Mouse (Mus musculus): ENCODE data around the gene Slc35g3. TPM values are rescaled to one million over a fixed set of nuclear protein-coding genes. Genes with fewer than 3 reads are reported as not detected.

Gene Slc35g3
- polyA plus RNA-seq, 1 experiment from 2014 or later = 0.16 TPM

- H3K4me2 ChIP-seq = peak within 1 kb of the TSS; percentile 74
- peak; percentile 63 for ATAC-seq (replicated peaks; ENCODE audit: insufficient number of reproducible peaks, insufficient read depth, low FRiP score, low read depth)
- peak within 1 kb of the TSS; percentile 95 for H3K27ac ChIP-seq
- H3K4me3 ChIP-seq = peak within 1 kb of the TSS; percentile 96
- peak within 1 kb of the TSS; percentile 98 for H3K9ac ChIP-seq
- peaks cover 34% of the 10 kb centered on the region for H3K4me1 ChIP-seq (replicated peaks)
- no peaks in the 10 kb centered on the region for H3K9me3 ChIP-seq (replicated peaks)
- no peaks in the 10 kb centered on the region for H3K36me3 ChIP-seq
- no peaks in the 10 kb centered on the region for H3K27me3 ChIP-seq
- 16% methylated on average over 40 of the region's 55 CpGs for WGBS
These were observed 3.7 kb upstream of the Slc35g3 start, which contains the start of gene Zbtb4 for GRCm38 (mm10) chr11:69765221-69766125. Gene Zbtb4, plus strand, starts transcription at chr11:69765912.

GRCm38 (mm10) chr11:69763551-69763950 is 1.8 kb upstream of the Slc35g3 start:
- Histone ChIP-seq H3K4me3 (no peak overlapping the region), H3K9me3 (replicated peaks) (no peaks in the 10 kb centered on the region), H3K4me2 (no peak overlapping the region), H3K9ac (no peak overlapping the region), H3K27ac (no peak overlapping the region), H3K27me3 (no peaks in the 10 kb centered on the region), H3K4me1 (replicated peaks) (peaks cover 39% of the 10 kb centered on the region), H3K36me3 (no peaks in the 10 kb centered on the region)
- 64% methylated on average over 7 of the region's 7 CpGs for WGBS
- no peak for ATAC-seq (replicated peaks; ENCODE audit: insufficient number of reproducible peaks, insufficient read depth, low FRiP score, low read depth)

GRCm38 (mm10) chr11:69760901-69761200 is 917 bp downstream of the Slc35g3 start:
- WGBS = 94% methylated on average over 7 of the region's 7 CpGs
- Histone ChIP-seq H3K9ac (no peak overlapping the region), H3K27me3 (no peaks in the 10 kb centered on the region), H3K4me1 (replicated peaks) (peaks cover 34% of the 10 kb centered on the region), H3K9me3 (replicated peaks) (no peaks in the 10 kb centered on the region), H3K36me3 (no peaks in the 10 kb centered on the region), H3K4me2 (no peak overlapping the region), H3K4me3 (no peak overlapping the region), H3K27ac (no peak overlapping the region)
- ATAC-seq (replicated peaks; ENCODE audit: insufficient number of reproducible peaks, insufficient read depth, low FRiP score, low read depth) = no peak

- no peaks in the 10 kb centered on the region for H3K36me3 ChIP-seq
- peak overlapping the region; percentile 77 for H3K4me2 ChIP-seq
- 82% methylated on average over 14 of the region's 14 CpGs for WGBS
- ATAC-seq (replicated peaks; ENCODE audit: insufficient number of reproducible peaks, insufficient read depth, low FRiP score, low read depth) = no peak
- H3K9ac ChIP-seq = 0 out of 2 replicates have a peak overlapping the region, but pooled peaks have one; percentile 5
- no peaks in the 10 kb centered on the region for H3K27me3 ChIP-seq
- peak overlapping the region; percentile 58; the same call in 1 of the 2 replicates for H3K4me3 ChIP-seq
- peaks cover 36% of the 10 kb centered on the region for H3K4me1 ChIP-seq (replicated peaks)
- H3K9me3 ChIP-seq (replicated peaks) = no peaks in the 10 kb centered on the region
- peak overlapping the region; percentile 96 for H3K27ac ChIP-seq
These were observed 1.4 kb downstream of the Slc35g3 start for GRCm38 (mm10) chr11:69760160-69760900.

GRCm38 (mm10) chr11:69758971-69759721 is 2.6 kb downstream of the Slc35g3 start:
- H3K4me3 ChIP-seq = peak overlapping the region; percentile 58
- peaks cover 41% of the 10 kb centered on the region for H3K4me1 ChIP-seq (replicated peaks)
- WGBS = under 1% methylated on average over 37 of the region's 37 CpGs
- no peaks in the 10 kb centered on the region for H3K27me3 ChIP-seq
- peak; percentile 87 for ATAC-seq (replicated peaks; ENCODE audit: insufficient number of reproducible peaks, insufficient read depth, low FRiP score, low read depth)
- H3K36me3 ChIP-seq = no peaks in the 10 kb centered on the region
- H3K4me2 ChIP-seq = peak overlapping the region; percentile 77
- H3K9ac ChIP-seq = peak overlapping the region; percentile 59
- H3K9me3 ChIP-seq (replicated peaks) = no peaks in the 10 kb centered on the region
- H3K27ac ChIP-seq = peak overlapping the region; percentile 96

GRCm38 (mm10) chr11:69758478-69758970 is 3.2 kb downstream of the Slc35g3 start, which contains the start of gene Polr2a:
Gene Polr2a, minus strand, starts transcription at chr11:69758637.
- Histone ChIP-seq H3K27me3 (no peaks in the 10 kb centered on the region), H3K27ac (peak within 1 kb of the TSS; percentile 96), H3K9me3 (replicated peaks) (no peaks in the 10 kb centered on the region), H3K36me3 (no peaks in the 10 kb centered on the region), H3K4me1 (replicated peaks) (peaks cover 43% of the 10 kb centered on the region), H3K4me2 (peak within 1 kb of the TSS; percentile 77), H3K9ac (peak within 1 kb of the TSS; percentile 64), H3K4me3 (peak within 1 kb of the TSS; percentile 58)
- WGBS = under 1% methylated on average over 31 of the region's 36 CpGs
- peak; percentile 95 for ATAC-seq (replicated peaks; ENCODE audit: insufficient number of reproducible peaks, insufficient read depth, low FRiP score, low read depth)

GRCm38 (mm10) chr11:69758090-69758456 is 3.7 kb downstream of the Slc35g3 start:
- Histone ChIP-seq H3K27me3 (no peaks in the 10 kb centered on the region), H3K4me2 (peak overlapping the region; percentile 64), H3K9ac (peak overlapping the region; percentile 64), H3K36me3 (no peaks in the 10 kb centered on the region), H3K4me3 (peak overlapping the region; percentile 58), H3K4me1 (replicated peaks) (peaks cover 43% of the 10 kb centered on the region), H3K27ac (peak overlapping the region; percentile 96), H3K9me3 (replicated peaks) (no peaks in the 10 kb centered on the region)
- under 1% methylated on average over 26 of the region's 26 CpGs for WGBS
- peak; percentile 87 for ATAC-seq (replicated peaks; ENCODE audit: insufficient number of reproducible peaks, insufficient read depth, low FRiP score, low read depth)

- peaks cover 43% of the 10 kb centered on the region for H3K4me1 ChIP-seq (replicated peaks)
- peak overlapping the region; percentile 96 for H3K27ac ChIP-seq
- H3K4me3 ChIP-seq = peak overlapping the region; percentile 58
- H3K4me2 ChIP-seq = peak overlapping the region; percentile 64
- no peaks in the 10 kb centered on the region for H3K27me3 ChIP-seq
- WGBS = 37% methylated on average over 9 of the region's 9 CpGs
- H3K9ac ChIP-seq = peak overlapping the region; percentile 64
- no peak for ATAC-seq (replicated peaks; ENCODE audit: insufficient number of reproducible peaks, insufficient read depth, low FRiP score, low read depth)
- no peaks in the 10 kb centered on the region for H3K9me3 ChIP-seq (replicated peaks)
- H3K36me3 ChIP-seq = no peaks in the 10 kb centered on the region
These were observed 4.3 kb downstream of the Slc35g3 start for GRCm38 (mm10) chr11:69757303-69758089.

- WGBS = 54% methylated on average over 3 of the region's 3 CpGs
- no peak overlapping the region for H3K9ac ChIP-seq
- H3K27ac ChIP-seq = no peak overlapping the region
- no peak overlapping the region for H3K4me3 ChIP-seq
- H3K9me3 ChIP-seq (replicated peaks) = no peaks in the 10 kb centered on the region
- H3K4me1 ChIP-seq (replicated peaks) = peaks cover 42% of the 10 kb centered on the region
- H3K4me2 ChIP-seq = 0 out of 2 replicates have a peak overlapping the region, but pooled peaks have one; percentile 11
- no peaks in the 10 kb centered on the region for H3K27me3 ChIP-seq
- H3K36me3 ChIP-seq = no peaks in the 10 kb centered on the region
- ATAC-seq (replicated peaks; ENCODE audit: insufficient number of reproducible peaks, insufficient read depth, low FRiP score, low read depth) = no peak
These were observed 7.1 kb downstream of the Slc35g3 start for GRCm38 (mm10) chr11:69754701-69755100.

- Histone ChIP-seq H3K9me3 (replicated peaks) (no peaks in the 10 kb centered on the region), H3K4me2 (no peak overlapping the region), H3K9ac (no peak overlapping the region), H3K4me3 (no peak overlapping the region), H3K27me3 (no peaks in the 10 kb centered on the region), H3K36me3 (no peaks in the 10 kb centered on the region), H3K27ac (no peak overlapping the region), H3K4me1 (replicated peaks) (peaks cover 39% of the 10 kb centered on the region)
- WGBS = 80% methylated on average over 5 of the region's 5 CpGs
- no peak for ATAC-seq (replicated peaks; ENCODE audit: insufficient number of reproducible peaks, insufficient read depth, low FRiP score, low read depth)
These were observed 7.5 kb downstream of the Slc35g3 start for GRCm38 (mm10) chr11:69754233-69754632.

Data from heart, embryonic 15.5 days (tissue).